Mouse (Mus musculus): ENCODE results near the gene Dop1a. TPM values are rescaled to one million over a fixed set of nuclear protein-coding genes. Genes with fewer than 3 reads are reported as not detected.

Gene Dop1a
- polyA plus RNA-seq, 1 experiment from 2014 or later = 10.0 TPM

DNA sequence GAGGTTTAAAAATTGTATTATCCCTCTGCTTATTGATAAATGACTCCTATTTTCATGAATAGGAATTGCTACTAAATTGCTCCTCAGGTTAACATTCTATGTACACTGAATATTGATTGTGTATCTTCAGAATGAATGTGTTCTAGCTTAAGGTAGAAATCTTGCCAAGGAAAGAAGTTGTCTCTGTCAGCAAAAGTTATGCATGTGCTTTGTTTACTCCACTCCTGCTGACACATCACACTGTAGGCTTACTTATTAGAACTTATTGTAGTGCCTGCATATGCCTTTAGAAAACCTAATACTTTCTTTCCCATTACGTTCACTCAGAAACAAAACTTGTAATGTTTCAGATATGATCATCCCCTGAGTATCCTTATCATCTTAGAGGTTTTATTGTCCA lies 15.3 kb downstream of the Dop1a start:
- no peaks in the 10 kb centered on the region for H3K27me3 ChIP-seq (replicated peaks; ENCODE audit: control insufficient read depth, insufficient read depth, low read length)
- no peaks in the 10 kb centered on the region for H3K9me3 ChIP-seq (ENCODE audit: control insufficient read depth)
- H3K4me1 ChIP-seq (replicated peaks; ENCODE audit: control insufficient read depth, insufficient read depth, low read length) = no peaks in the 10 kb centered on the region
- WGBS = 69% methylated on average over 1 of the region's 1 CpGs
- H3K4me2 ChIP-seq (replicated peaks; ENCODE audit: low read depth) = no peak overlapping the region
- ATAC-seq = no peak
- no peaks in the 10 kb centered on the region for H3K36me3 ChIP-seq (ENCODE audit: control insufficient read depth, insufficient read depth)
- H3K27ac ChIP-seq (ENCODE audit: low read depth, low read length) = no peak overlapping the region
- no peak for TF ChIP-seq CTCF (IDR thresholded peaks at IDR 0.05; ENCODE audit: low read depth)
- no peak overlapping the region for H3K4me3 ChIP-seq (ENCODE audit: low read depth, low read length)
- no peak overlapping the region for H3K9ac ChIP-seq (ENCODE audit: low read depth, low read length)

DNA sequence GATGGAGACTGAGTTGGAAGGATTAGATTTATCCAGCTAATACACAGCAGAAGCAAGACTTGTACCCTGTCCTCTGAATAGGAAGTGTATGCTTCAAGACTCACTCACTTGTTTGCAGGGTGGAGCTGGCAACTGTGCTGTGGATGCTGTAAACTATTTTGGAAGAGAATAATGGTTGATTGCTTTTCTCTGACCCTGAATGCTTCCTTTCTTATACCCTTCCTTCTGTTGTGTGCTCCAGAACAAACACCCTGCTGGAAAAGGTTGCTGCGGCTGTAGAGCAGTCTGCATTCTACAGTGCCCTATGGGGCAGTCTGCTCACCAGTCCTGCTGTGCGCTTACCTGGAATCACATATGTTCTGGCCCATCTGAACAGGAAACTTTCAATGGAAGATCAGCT lies 24.8 kb downstream of the Dop1a start:
- Histone ChIP-seq H3K36me3 (ENCODE audit: control insufficient read depth, insufficient read depth) (peaks cover 33% of the 10 kb centered on the region), H3K27me3 (replicated peaks; ENCODE audit: control insufficient read depth, insufficient read depth, low read length) (no peaks in the 10 kb centered on the region), H3K9ac (ENCODE audit: low read depth, low read length) (no peak overlapping the region), H3K4me3 (ENCODE audit: low read depth, low read length) (no peak overlapping the region), H3K9me3 (ENCODE audit: control insufficient read depth) (no peaks in the 10 kb centered on the region), H3K4me2 (replicated peaks; ENCODE audit: low read depth) (no peak overlapping the region), H3K27ac (ENCODE audit: low read depth, low read length) (no peak overlapping the region), H3K4me1 (replicated peaks; ENCODE audit: control insufficient read depth, insufficient read depth, low read length) (no peaks in the 10 kb centered on the region)
- WGBS = 91% methylated on average over 2 of the region's 2 CpGs
- TF ChIP-seq CTCF (IDR thresholded peaks at IDR 0.05; ENCODE audit: low read depth) = no peak
- no peak for ATAC-seq

DNA sequence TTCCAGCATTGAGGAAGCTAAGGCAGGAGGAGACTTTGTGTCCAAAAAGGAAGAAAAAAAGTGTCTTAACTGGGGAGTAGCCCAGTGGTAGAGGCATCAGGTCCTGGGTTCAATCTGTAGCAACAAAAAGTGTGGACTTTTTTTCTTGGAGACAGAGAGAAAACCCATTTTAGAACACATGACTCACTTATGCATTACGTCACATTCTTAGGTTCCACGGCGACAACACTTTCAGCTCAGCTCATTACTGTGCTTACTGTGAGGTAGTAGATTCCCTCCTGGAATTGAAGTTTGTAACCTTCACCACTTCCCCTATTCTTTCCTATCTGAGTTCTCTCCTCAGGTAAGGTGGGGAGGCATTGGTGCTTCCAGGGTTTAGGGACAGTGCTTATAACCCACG lies 29.3 kb downstream of the Dop1a start:
- peaks cover 28% of the 10 kb centered on the region for H3K36me3 ChIP-seq (ENCODE audit: control insufficient read depth, insufficient read depth)
- 92% methylated on average over 4 of the region's 4 CpGs for WGBS

DNA sequence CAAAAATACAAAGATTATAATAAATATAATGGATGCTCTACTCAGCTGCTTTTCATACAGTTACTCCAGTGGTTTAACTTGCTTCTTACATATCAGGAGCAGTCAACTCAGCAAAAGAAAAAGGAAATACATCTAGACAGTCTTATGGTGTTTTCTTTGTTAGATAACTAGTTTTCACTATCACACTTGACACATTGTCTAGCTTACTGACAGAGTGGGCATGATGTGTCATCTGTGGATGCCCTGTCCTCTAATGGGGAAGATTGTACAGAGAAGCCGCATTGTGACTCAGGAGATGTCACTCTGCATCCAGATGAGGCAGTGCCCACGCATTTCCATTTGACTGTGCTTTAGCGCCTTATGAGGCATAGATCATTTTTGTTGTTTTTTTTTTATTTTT lies 32.1 kb downstream of the Dop1a start:
- Histone ChIP-seq H3K4me2 (replicated peaks; ENCODE audit: low read depth) (no peak overlapping the region), H3K4me3 (ENCODE audit: low read depth, low read length) (no peak overlapping the region), H3K36me3 (ENCODE audit: control insufficient read depth, insufficient read depth) (peaks cover 32% of the 10 kb centered on the region), H3K9ac (ENCODE audit: low read depth, low read length) (no peak overlapping the region), H3K4me1 (replicated peaks; ENCODE audit: control insufficient read depth, insufficient read depth, low read length) (no peaks in the 10 kb centered on the region), H3K27ac (ENCODE audit: low read depth, low read length) (no peak overlapping the region), H3K9me3 (ENCODE audit: control insufficient read depth) (no peaks in the 10 kb centered on the region), H3K27me3 (replicated peaks; ENCODE audit: control insufficient read depth, insufficient read depth, low read length) (no peaks in the 10 kb centered on the region)
- no peak for ATAC-seq
- 90% methylated on average over 3 of the region's 3 CpGs for WGBS
- no peak for TF ChIP-seq CTCF (IDR thresholded peaks at IDR 0.05; ENCODE audit: low read depth)

More for the DNA sequence above, 29.3 kb downstream of the Dop1a start:
- Histone ChIP-seq H3K4me2 (replicated peaks; ENCODE audit: low read depth) (no peak overlapping the region), H3K27ac (ENCODE audit: low read depth, low read length) (no peak overlapping the region), H3K27me3 (replicated peaks; ENCODE audit: control insufficient read depth, insufficient read depth, low read length) (no peaks in the 10 kb centered on the region), H3K4me3 (ENCODE audit: low read depth, low read length) (no peak overlapping the region), H3K9ac (ENCODE audit: low read depth, low read length) (no peak overlapping the region), H3K9me3 (ENCODE audit: control insufficient read depth) (no peaks in the 10 kb centered on the region), H3K4me1 (replicated peaks; ENCODE audit: control insufficient read depth, insufficient read depth, low read length) (no peaks in the 10 kb centered on the region)
- ATAC-seq = no peak
- TF ChIP-seq CTCF (IDR thresholded peaks at IDR 0.05; ENCODE audit: low read depth) = no peak

DNA sequence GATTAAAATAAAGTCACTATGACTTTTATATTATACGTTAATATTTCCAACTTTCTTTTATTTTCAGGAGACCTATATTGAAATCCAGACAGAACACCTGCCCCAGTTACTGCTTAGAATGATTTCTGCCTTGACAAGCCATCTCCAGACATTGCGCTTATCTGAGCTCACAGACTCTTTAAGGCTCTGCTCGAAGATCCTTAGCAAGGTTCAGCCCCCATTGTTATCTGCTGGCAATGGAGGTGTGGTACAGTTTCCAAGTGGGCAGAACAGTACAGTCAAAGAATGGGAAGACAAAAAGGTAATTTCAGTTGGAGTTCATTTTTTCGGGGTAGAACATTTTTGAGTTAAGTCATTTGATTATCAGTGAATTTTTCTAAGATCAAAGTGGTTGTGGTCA lies 40.5 kb downstream of the Dop1a start:
- no peaks in the 10 kb centered on the region for H3K4me1 ChIP-seq (replicated peaks; ENCODE audit: control insufficient read depth, insufficient read depth, low read length)
- no peaks in the 10 kb centered on the region for H3K9me3 ChIP-seq (ENCODE audit: control insufficient read depth)
- no peak overlapping the region for H3K4me3 ChIP-seq (ENCODE audit: low read depth, low read length)
- H3K27me3 ChIP-seq (replicated peaks; ENCODE audit: control insufficient read depth, insufficient read depth, low read length) = no peaks in the 10 kb centered on the region
- 92% methylated on average over 4 of the region's 4 CpGs for WGBS
- H3K27ac ChIP-seq (ENCODE audit: low read depth, low read length) = no peak overlapping the region
- H3K9ac ChIP-seq (ENCODE audit: low read depth, low read length) = no peak overlapping the region
- peaks cover 32% of the 10 kb centered on the region for H3K36me3 ChIP-seq (ENCODE audit: control insufficient read depth, insufficient read depth)
- no peak for TF ChIP-seq CTCF (IDR thresholded peaks at IDR 0.05; ENCODE audit: low read depth)
- H3K4me2 ChIP-seq (replicated peaks; ENCODE audit: low read depth) = no peak overlapping the region
- ATAC-seq = no peak

DNA sequence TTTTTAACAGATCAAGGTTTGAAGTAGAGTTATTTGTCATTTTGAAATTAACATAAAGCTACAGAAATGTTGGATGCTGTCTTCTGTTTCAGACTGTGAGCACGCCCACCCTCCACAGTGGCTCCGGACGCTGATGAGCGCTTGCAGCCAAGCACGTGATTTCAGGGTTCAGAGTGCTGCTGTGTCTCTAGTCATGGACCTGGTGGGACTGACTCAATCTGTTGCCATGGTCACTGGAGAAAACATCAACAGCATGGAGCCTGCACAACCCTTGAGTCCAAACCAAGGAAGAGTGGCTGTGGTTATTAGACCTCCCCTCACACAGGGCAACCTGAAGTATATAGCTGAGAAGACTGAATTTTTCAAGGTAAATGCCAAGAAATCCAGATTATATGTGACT lies 46.8 kb downstream of the Dop1a start:
- H3K9me3 ChIP-seq (ENCODE audit: control insufficient read depth) = no peaks in the 10 kb centered on the region
- H3K4me1 ChIP-seq (replicated peaks; ENCODE audit: control insufficient read depth, insufficient read depth, low read length) = no peaks in the 10 kb centered on the region
- WGBS = 70% methylated on average over 5 of the region's 5 CpGs
- no peak overlapping the region for H3K9ac ChIP-seq (ENCODE audit: low read depth, low read length)
- H3K4me3 ChIP-seq (ENCODE audit: low read depth, low read length) = no peak overlapping the region
- no peak for TF ChIP-seq CTCF (IDR thresholded peaks at IDR 0.05; ENCODE audit: low read depth)
- no peak overlapping the region for H3K4me2 ChIP-seq (replicated peaks; ENCODE audit: low read depth)
- H3K27me3 ChIP-seq (replicated peaks; ENCODE audit: control insufficient read depth, insufficient read depth, low read length) = no peaks in the 10 kb centered on the region
- peak; percentile 79 for ATAC-seq
- no peak overlapping the region for H3K27ac ChIP-seq (ENCODE audit: low read depth, low read length)
- peaks cover 31% of the 10 kb centered on the region for H3K36me3 ChIP-seq (ENCODE audit: control insufficient read depth, insufficient read depth)

DNA sequence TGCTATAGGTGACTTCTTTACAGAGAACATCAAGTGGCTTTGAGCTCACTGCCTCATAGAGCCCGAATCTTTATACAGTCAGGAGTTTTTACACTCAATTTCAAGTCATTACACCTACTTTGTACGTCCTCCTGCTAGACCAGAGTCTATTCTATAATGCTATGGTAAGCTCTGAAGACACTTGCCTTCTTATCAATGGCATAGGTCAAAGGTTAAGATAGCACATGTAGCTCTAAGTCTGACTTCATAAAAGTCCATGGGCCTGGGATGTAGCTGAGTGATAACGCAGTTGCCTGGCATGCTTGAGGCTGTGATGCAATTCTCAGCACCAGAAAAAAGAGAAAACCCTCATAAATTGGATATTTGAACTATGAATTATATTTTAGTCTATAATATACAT lies 47.4 kb downstream of the Dop1a start:
- Histone ChIP-seq H3K27ac (ENCODE audit: low read depth, low read length) (no peak overlapping the region), H3K36me3 (ENCODE audit: control insufficient read depth, insufficient read depth) (peaks cover 33% of the 10 kb centered on the region), H3K4me3 (ENCODE audit: low read depth, low read length) (no peak overlapping the region), H3K4me1 (replicated peaks; ENCODE audit: control insufficient read depth, insufficient read depth, low read length) (no peaks in the 10 kb centered on the region), H3K4me2 (replicated peaks; ENCODE audit: low read depth) (no peak overlapping the region), H3K9me3 (ENCODE audit: control insufficient read depth) (no peaks in the 10 kb centered on the region), H3K9ac (ENCODE audit: low read depth, low read length) (no peak overlapping the region), H3K27me3 (replicated peaks; ENCODE audit: control insufficient read depth, insufficient read depth, low read length) (no peaks in the 10 kb centered on the region)
- no peak for TF ChIP-seq CTCF (IDR thresholded peaks at IDR 0.05; ENCODE audit: low read depth)
- 57% methylated on average over 3 of the region's 3 CpGs for WGBS
- ATAC-seq = peak; percentile 75

Measured in intestine, postnatal 0 days (tissue).